Mouse (Mus musculus) kidney, adult 2 months (tissue): Measurements from ENCODE around the gene Arhgap11a.

Experiments
- CTCF ChIP-seq: fragments of 200-500 bp; conservative IDR thresholded peaks from 2 replicates; pipeline ENCODE4 v1.5.1; 2011; ENCODE audit warnings: low read depth, mild to moderate bottlenecking, control low read depth, low read length, moderate library complexity, mixed read lengths; ENCODE audit not compliant: insufficient read depth, insufficient read length
- POLR2A ChIP-seq: fragments of 200-500 bp; IDR thresholded peaks from one replicate; pipeline ENCODE4 v1.6.1; 2011; ENCODE audit warnings: low read depth, low read length, control low read depth

GRCm38 (mm10) chr2:113839488-113839887 is 9.0 kb downstream of the Arhgap11a start:
- TF ChIP-seq POLR2A (no peak), CTCF (0 out of 2 replicates have a peak, but pooled peaks have one; percentile 12)
